ENCODE assay signal across 8 mouse cellular contexts in the genomic region with DNA sequence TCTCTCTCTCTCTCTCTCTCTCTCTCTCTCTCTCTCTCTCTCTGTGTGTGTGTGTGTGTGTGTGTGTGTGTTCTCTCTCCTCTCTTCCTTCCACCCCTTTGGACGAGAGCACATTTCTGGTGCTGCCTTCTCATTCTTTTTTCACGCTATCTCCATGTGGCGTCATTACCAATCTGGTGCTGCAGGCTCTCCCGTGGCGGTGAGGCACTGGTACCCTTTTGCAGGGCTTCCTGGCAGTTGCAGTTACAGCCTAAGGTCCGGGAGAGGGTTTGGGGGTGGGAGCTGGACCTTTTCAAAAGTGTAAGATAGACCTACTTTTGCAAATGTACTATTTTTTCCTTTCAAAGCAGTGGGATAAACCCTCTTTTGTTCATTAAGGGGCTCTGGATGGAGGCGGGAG. TPM values are rescaled to one million over a fixed set of nuclear protein-coding genes. Genes with fewer than 3 reads are reported as not detected.
DNase-seq lines count a peak whose midpoint lies in the region; ATAC-seq and TF ChIP-seq lines count a peak whose summit lies in the region.

No protein-coding gene starts in this region.

- no peaks in the 10 kb centered on the region for H3K9me3 ChIP-seq in lung, embryonic 14.5 days (ENCODE audit: low read depth, low read length)
- no peaks in the 10 kb centered on the region for H3K9me3 ChIP-seq in forebrain, postnatal 0 days (ENCODE audit: low read length)
- H3K9me3 ChIP-seq in liver, embryonic 14.5 days (ENCODE audit: control insufficient read depth, low read length): no peaks in the 10 kb centered on the region
- no peaks in the 10 kb centered on the region for H3K9me3 ChIP-seq in stomach, embryonic 15.5 days

- peaks cover 5% of the 10 kb centered on the region; the same call in 1 of the 2 replicates for H3K27me3 ChIP-seq in lung, embryonic 14.5 days (ENCODE audit: insufficient read depth, low read length)
- H3K27me3 ChIP-seq in forebrain, postnatal 0 days (ENCODE audit: insufficient read depth, low read length): no peaks in the 10 kb centered on the region
- no peaks in the 10 kb centered on the region for H3K27me3 ChIP-seq in liver, embryonic 14.5 days (ENCODE audit: control insufficient read depth, insufficient read depth, low read length)
- no peaks in the 10 kb centered on the region for H3K27me3 ChIP-seq in stomach, embryonic 15.5 days (replicated peaks)

- no peak overlapping the region for H3K27ac ChIP-seq in lung, embryonic 14.5 days (ENCODE audit: low read depth)
- H3K27ac ChIP-seq in forebrain, postnatal 0 days (ENCODE audit: low read depth, low read length): peak overlapping the region; percentile 97; the same call in 1 of the 2 replicates
- H3K27ac ChIP-seq in liver, embryonic 14.5 days: peak overlapping the region; percentile 5
- H3K27ac ChIP-seq in stomach, embryonic 15.5 days: no peak overlapping the region

- 19% methylated on average over 7 of the region's 7 CpGs for WGBS in lung, embryonic 14.5 days
- 7% methylated on average over 7 of the region's 7 CpGs for WGBS in forebrain, postnatal 0 days
- WGBS in liver, embryonic 14.5 days (ENCODE audit: insufficient replicate concordance): 11% methylated on average over 7 of the region's 7 CpGs
- 24% methylated on average over 7 of the region's 7 CpGs for WGBS in stomach, embryonic 15.5 days

- DNase-seq in lung, embryonic 14.5 days: peak; percentile 25
- no peak for DNase-seq in lung, postnatal 10 days
- DNase-seq in cerebellum, adult 11-12 months: peak; percentile 76
- peak; percentile 63 for DNase-seq in forebrain, postnatal 0 days
- DNase-seq in liver, embryonic 14.5 days (ENCODE audit: low read depth in 3 of 3, low spot score in 3 of 3): peak in 1 of 3 experiments; percentile 33
- DNase-seq in testis, postnatal 10 days (ENCODE audit: low spot score): no peak
- DNase-seq in thymus, postnatal 25 days: no peak

- TF ChIP-seq CTCF in lung, embryonic 14.5 days (IDR thresholded peaks at IDR 0.05; ENCODE audit: low read depth): no peak
- no peak for TF ChIP-seq CTCF in forebrain, postnatal 0 days (IDR thresholded peaks at IDR 0.05; ENCODE audit: low read depth)
- TF ChIP-seq CTCF in liver, embryonic 14.5 days (IDR thresholded peaks at IDR 0.05; ENCODE audit: low read depth): 0 out of 2 replicates have a peak, but pooled peaks have one; percentile 8

- H3K9ac ChIP-seq in lung, embryonic 14.5 days: peak overlapping the region; percentile 77; the same call in 1 of the 2 replicates
- peak overlapping the region; percentile 96 for H3K9ac ChIP-seq in forebrain, postnatal 0 days
- H3K9ac ChIP-seq in liver, embryonic 14.5 days (replicated peaks): peak overlapping the region; percentile 89
- no peak overlapping the region; the same call in 1 of the 2 replicates for H3K9ac ChIP-seq in stomach, embryonic 15.5 days

- no peak for ATAC-seq in lung, embryonic 14.5 days (ENCODE audit: insufficient read depth)
- peak; percentile 16; the same call in 1 of the 2 replicates for ATAC-seq in forebrain, postnatal 0 days
- no peak for ATAC-seq in liver, embryonic 14.5 days (ENCODE audit: insufficient read depth)
- ATAC-seq in stomach, embryonic 15.5 days (ENCODE audit: insufficient read depth, low FRiP score, low read depth): no peak

- no peaks in the 10 kb centered on the region for H3K36me3 ChIP-seq in lung, embryonic 14.5 days (ENCODE audit: insufficient read depth)
- H3K36me3 ChIP-seq in forebrain, postnatal 0 days (ENCODE audit: insufficient read depth): no peaks in the 10 kb centered on the region
- peaks cover 3% of the 10 kb centered on the region; the same call in 1 of the 2 replicates for H3K36me3 ChIP-seq in liver, embryonic 14.5 days (replicated peaks; ENCODE audit: control insufficient read depth, insufficient read depth, low read depth)
- no peaks in the 10 kb centered on the region for H3K36me3 ChIP-seq in stomach, embryonic 15.5 days

- TF ChIP-seq EP300 in liver, embryonic 14.5 days (IDR thresholded peaks at IDR 0.05; ENCODE audit: low read depth): no peak

- H3K4me2 ChIP-seq in lung, embryonic 14.5 days: peak overlapping the region; percentile 92
- H3K4me2 ChIP-seq in forebrain, postnatal 0 days (ENCODE audit: low read depth): peak overlapping the region; percentile 44
- peak overlapping the region; percentile 77 for H3K4me2 ChIP-seq in liver, embryonic 14.5 days (ENCODE audit: low read depth)
- H3K4me2 ChIP-seq in stomach, embryonic 15.5 days: peak overlapping the region; percentile 93

- H3K4me3 ChIP-seq in lung, embryonic 14.5 days (ENCODE audit: low read depth, low read length): peak overlapping the region; percentile 76
- peak overlapping the region; percentile 90 for H3K4me3 ChIP-seq in forebrain, postnatal 0 days (ENCODE audit: low read depth, low read length)
- H3K4me3 ChIP-seq in liver, embryonic 14.5 days (ENCODE audit: insufficient read depth in 1 of 2, low read depth in 2 of 2, low read length in 2 of 2): peak overlapping the region; percentile 79 to 90
- H3K4me3 ChIP-seq in stomach, embryonic 15.5 days (replicated peaks): peak overlapping the region; percentile 74

- H3K4me1 ChIP-seq in lung, embryonic 14.5 days (ENCODE audit: insufficient read depth): no peaks in the 10 kb centered on the region
- H3K4me1 ChIP-seq in forebrain, postnatal 0 days (ENCODE audit: insufficient read depth): peaks cover 10% of the 10 kb centered on the region
- peaks cover 23 to 28% of the 10 kb centered on the region in 2 experiments for H3K4me1 ChIP-seq in liver, embryonic 14.5 days (replicated peaks; ENCODE audit: control insufficient read depth in 2 of 2, insufficient read depth in 2 of 2, low read length in 1 of 2)
- H3K4me1 ChIP-seq in stomach, embryonic 15.5 days: 0 out of 2 replicates have a peak, but pooled peaks cover 4% of the 10 kb centered on the region

RNA-seq across cellular contexts. Expression of gene Ank, which starts 1.2 kb away (rescaled TPM):
- 9.2 and 9.6 TPM in 2 replicates for polyA plus RNA-seq in lung, embryonic 14.5 days (2014; fragmentation: Nextera tagmentation; extraction: Ambion mirVana)
- total RNA-seq in forebrain, postnatal 0 days (2014; rRNA removed): 31.5 and 35.5 TPM in 2 replicates
- polyA plus RNA-seq in forebrain, postnatal 0 days (2015; fragmentation: Nextera tagmentation; extraction: Ambion mirVana): 18.9 and 22.8 TPM in 2 replicates
- 22.1 and 24.6 TPM in 2 replicates for polyA plus RNA-seq in liver, embryonic 14.5 days (2012; rRNA removed)
- 13.6 and 14.1 TPM in 2 replicates for polyA plus RNA-seq in liver, embryonic 14.5 days (2014; fragmentation: Nextera tagmentation; extraction: Ambion mirVana)
- polyA plus RNA-seq in stomach, embryonic 15.5 days (2015; fragmentation: Nextera tagmentation; extraction: Ambion mirVana): 15.3 and 18.5 TPM in 2 replicates

Comparison
In these comparisons a context has a peak if more than half of its experiments do, and no peak if none do; other contexts are left out.
1. DNase-seq: peak in lung, embryonic 14.5 days (single experiment), cerebellum, adult 11-12 months (single experiment) and forebrain, postnatal 0 days (single experiment); none in lung, postnatal 10 days (single experiment), testis, postnatal 10 days (single experiment) and thymus, postnatal 25 days (single experiment).
2. H3K27ac ChIP-seq: peak in forebrain, postnatal 0 days (single experiment) and liver, embryonic 14.5 days (single experiment); none in lung, embryonic 14.5 days (single experiment) and stomach, embryonic 15.5 days (single experiment).
3. Peak in every context shown above with its lines, with median percentiles within 50 percentile points of each other: H3K4me2 ChIP-seq and H3K4me3 ChIP-seq.